Mouse (Mus musculus) limb, embryonic 10.5 days (tissue): Measurements from ENCODE around the gene Lamp1. TPM values are rescaled to one million over a fixed set of nuclear protein-coding genes. Genes with fewer than 3 reads are reported as not detected.

Source experiments
- DNase-seq: peaks from one replicate; pipeline ENCODE4 v3.0.0-alpha.2; 2017; ENCODE audit warnings: low spot score
- H3K27ac ChIP-seq: fragments of 300-500 bp; sonication (generic); 2 replicates; pipeline ENCODE4 v1.5.1; 2016; ENCODE audit warnings: mild to moderate bottlenecking
- H3K27me3 ChIP-seq: fragments of 300-500 bp; sonication (generic); 2 replicates; pipeline ENCODE4 v1.6.1; 2016; ENCODE audit warnings: low read depth, mild to moderate bottlenecking; ENCODE audit not compliant: poor library complexity, severe bottlenecking
- H3K36me3 ChIP-seq: fragments of 300-500 bp; sonication (generic); 2 replicates; pipeline ENCODE4 v1.6.1; 2016; ENCODE audit warnings: mild to moderate bottlenecking, moderate library complexity
- H3K4me1 ChIP-seq: fragments of 300-500 bp; sonication (generic); 2 replicates; pipeline ENCODE4 v1.6.1; 2016
- H3K4me3 ChIP-seq: fragments of 300-500 bp; sonication (generic); 2 replicates; pipeline ENCODE4 v1.5.1; 2016; ENCODE audit warnings: mild to moderate bottlenecking, moderate library complexity
- H3K9me3 ChIP-seq: fragments of 300-500 bp; sonication (generic); replicated peaks from 2 replicates; pipeline ENCODE4 v1.6.1; 2016; ENCODE audit warnings: mild to moderate bottlenecking
- WGBS: fragments of 180-500 bp; shearing (Covaris S2); methylation state at CpG from one replicate; pipeline ENCODE4 v1.1.7; 2016; 5-methylcytosine and 5-hydroxymethylcytosine counted together
- polyA plus RNA-seq: library from polyadenylated mRNA; unstranded; fragments of >200 nt; fragmentation: Nextera tagmentation; extraction: Ambion mirVana; gene quantifications from 2 replicates; pipeline ENCODE4 v1.2.1, GENCODE M21; 2016

Gene Lamp1
- polyA plus RNA-seq, 1 experiment from 2014 or later, result 186 TPM

DNA sequence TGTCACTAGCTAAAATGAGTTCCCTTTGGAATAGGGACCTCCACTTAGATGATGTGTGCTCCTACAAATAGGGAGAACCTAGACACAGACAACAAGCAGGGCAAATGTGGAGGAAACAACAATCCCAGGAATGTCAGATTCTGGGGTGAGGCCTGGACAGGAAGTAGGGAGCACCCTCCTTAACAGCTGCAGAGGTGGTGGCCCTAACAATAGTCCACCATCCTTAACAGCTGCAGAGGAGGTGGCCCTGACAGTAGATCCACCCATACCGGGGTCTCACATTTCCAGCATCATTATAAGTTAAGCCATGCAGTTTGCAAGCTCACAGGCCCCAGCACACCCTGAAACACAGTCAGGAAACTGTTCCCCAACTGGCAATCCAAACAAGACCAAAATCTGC is 29.9 kb downstream of the Lamp1 start:
- Histone ChIP-seq H3K27ac (no peak overlapping the region), H3K9me3 (no peaks in the 10 kb centered on the region), H3K36me3 (peaks cover 3% of the 10 kb centered on the region; the same call in 1 of the 2 replicates), H3K4me3 (no peak overlapping the region), H3K4me1 (no peaks in the 10 kb centered on the region), H3K27me3 (no peaks in the 10 kb centered on the region)
- no peak for DNase-seq
- 96% methylated on average over 1 of the region's 1 CpGs for WGBS

DNA sequence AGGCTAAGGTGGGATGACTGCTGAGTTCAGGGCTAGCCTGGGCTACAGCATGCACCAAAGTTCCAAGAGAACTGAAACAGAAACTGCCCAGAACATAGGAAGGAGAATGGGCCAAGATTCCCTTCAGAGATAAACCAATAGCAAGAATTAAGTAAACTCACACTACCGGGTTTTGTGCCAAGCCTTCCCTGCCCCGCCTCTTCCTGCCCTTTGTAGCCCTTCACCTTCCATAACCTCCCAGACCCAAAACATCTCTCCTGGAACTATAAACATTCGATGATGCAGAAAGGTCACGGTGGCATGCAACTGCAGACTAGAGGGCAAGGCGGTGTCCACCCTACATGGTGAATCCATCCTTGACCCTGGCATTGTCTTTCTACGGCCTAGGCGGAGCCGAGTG is 31.3 kb downstream of the Lamp1 start:
- Histone ChIP-seq H3K36me3 (peaks cover 3% of the 10 kb centered on the region; the same call in 1 of the 2 replicates), H3K4me1 (no peaks in the 10 kb centered on the region), H3K4me3 (no peak overlapping the region), H3K27me3 (no peaks in the 10 kb centered on the region), H3K27ac (no peak overlapping the region), H3K9me3 (no peaks in the 10 kb centered on the region)
- 92% methylated on average over 8 of the region's 8 CpGs for WGBS
- DNase-seq, result no peak

- no peak overlapping the region for H3K4me3 ChIP-seq
- no peaks in the 10 kb centered on the region for H3K36me3 ChIP-seq
- 57% methylated on average over 10 of the region's 10 CpGs for WGBS
- no peak overlapping the region for H3K27ac ChIP-seq
- H3K9me3 ChIP-seq, result no peaks in the 10 kb centered on the region
- peaks cover 4% of the 10 kb centered on the region for H3K4me1 ChIP-seq
- DNase-seq, result no peak
- H3K27me3 ChIP-seq, result peaks cover 29% of the 10 kb centered on the region
These were observed 35.9 kb downstream of the Lamp1 start for GRCm38 (mm10) chr8:13194818-13195217.

DNA sequence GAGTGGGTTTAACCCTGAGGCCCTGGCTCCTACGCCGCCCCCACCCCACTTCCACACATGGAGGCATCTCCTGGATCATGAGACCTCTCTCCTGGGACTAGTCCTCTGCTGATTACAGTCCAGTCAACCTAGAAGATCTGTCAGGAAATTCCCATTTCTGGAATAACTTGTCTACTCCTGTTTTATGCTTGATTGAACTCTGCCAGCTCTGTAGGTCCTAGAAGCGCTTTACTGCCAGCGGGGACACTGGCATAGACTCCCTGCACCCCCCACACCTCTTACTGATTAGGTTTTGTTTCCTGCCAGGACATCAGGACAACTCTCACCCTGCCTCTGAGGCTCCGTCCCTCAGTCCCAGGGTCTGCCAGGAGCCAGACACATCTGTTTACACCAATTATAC is 38.5 kb downstream of the Lamp1 start:
- 88% methylated on average over 5 of the region's 5 CpGs for WGBS
- Histone ChIP-seq H3K36me3 (no peaks in the 10 kb centered on the region), H3K27ac (no peak overlapping the region), H3K27me3 (peaks cover 56% of the 10 kb centered on the region), H3K4me1 (peaks cover 18% of the 10 kb centered on the region), H3K9me3 (no peaks in the 10 kb centered on the region), H3K4me3 (no peak overlapping the region)
- DNase-seq, result no peak

DNA sequence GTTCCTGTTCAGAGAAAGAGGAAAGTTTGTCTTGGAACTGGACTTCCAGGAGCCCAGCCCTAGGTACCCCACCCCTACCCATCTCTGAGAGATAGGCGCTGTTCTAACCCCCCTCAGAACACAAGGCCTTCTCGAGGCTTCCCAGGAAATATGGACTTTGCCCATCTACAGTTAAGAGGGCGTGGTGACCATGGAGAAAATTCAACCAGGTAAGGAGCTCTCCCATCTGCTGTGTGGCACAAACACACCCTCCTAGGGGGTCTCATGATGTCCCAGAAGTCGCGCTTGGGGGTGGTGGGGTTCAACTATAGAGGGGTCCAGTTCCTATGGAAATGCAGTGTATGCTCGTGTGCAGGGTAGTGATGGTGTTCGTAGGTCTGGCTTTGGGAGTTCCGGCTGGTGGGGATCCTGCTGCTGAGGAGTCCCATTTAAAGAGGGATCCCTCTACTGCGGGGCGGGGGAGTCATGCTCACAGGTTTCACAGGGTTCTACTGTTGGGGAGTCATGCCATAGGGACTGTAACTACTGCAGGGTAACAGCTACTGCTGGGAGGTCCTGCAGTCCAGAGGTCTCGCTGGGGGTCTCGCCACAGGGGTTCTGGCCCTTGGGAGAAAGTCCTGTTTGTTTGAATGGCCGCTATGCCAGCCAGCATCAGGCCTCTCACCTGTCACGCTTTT is 40.6 kb downstream of the Lamp1 start:
- Histone ChIP-seq H3K9me3 (no peaks in the 10 kb centered on the region), H3K4me1 (peaks cover 18% of the 10 kb centered on the region), H3K27me3 (peaks cover 67% of the 10 kb centered on the region), H3K36me3 (no peaks in the 10 kb centered on the region), H3K4me3 (peak overlapping the region; percentile 90), H3K27ac (no peak overlapping the region)
- WGBS, result 22% methylated on average over 14 of the region's 14 CpGs
- peak; percentile 39 for DNase-seq

DNA sequence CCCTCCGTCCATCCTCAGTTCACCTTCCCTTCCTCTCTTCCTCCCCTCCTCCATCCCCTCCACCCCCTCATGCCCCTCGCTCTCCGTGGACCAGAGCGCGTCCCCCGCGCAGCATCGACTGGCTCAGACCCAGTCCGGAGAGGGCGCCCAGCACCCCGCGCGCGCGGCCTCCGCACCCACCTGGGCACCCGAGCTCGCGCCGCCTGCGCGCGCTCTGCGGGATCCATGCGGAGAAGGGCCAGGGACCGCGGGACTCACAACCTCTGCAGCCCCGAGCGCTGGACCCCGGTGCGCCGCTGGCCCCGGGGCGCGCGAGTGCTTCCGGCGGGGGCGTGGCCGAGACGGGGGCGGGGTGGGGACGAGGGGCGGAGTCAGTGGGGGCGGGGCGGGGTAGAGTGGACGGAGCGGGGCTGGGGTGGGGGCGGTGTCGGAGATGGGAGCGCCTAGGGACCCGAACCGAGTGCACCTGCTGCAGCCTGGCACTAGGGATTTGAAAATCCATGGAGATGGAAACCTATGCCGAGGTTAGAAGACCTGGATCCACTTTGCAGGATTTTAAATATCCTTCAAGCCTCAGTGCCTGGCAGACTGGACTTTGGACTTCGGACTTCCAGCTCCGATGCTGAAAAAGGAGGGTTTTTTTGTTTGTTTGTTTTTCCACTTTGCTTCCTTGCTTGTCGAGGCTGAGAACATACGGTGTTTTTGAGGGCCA is 41.5 kb downstream of the Lamp1 start, which contains the start of gene Grtp1:
Gene Grtp1, minus strand, starts transcription at position 320 of the 712 bp plus-strand sequence.
- Histone ChIP-seq H3K27me3 (peaks cover 67% of the 10 kb centered on the region), H3K27ac (peak within 1 kb of the TSS; percentile 85), H3K4me3 (peak within 1 kb of the TSS; percentile 90), H3K4me1 (peaks cover 18% of the 10 kb centered on the region), H3K9me3 (no peaks in the 10 kb centered on the region), H3K36me3 (no peaks in the 10 kb centered on the region)
- DNase-seq, result peak; percentile 88
- under 1% methylated on average over 58 of the region's 58 CpGs for WGBS

DNA sequence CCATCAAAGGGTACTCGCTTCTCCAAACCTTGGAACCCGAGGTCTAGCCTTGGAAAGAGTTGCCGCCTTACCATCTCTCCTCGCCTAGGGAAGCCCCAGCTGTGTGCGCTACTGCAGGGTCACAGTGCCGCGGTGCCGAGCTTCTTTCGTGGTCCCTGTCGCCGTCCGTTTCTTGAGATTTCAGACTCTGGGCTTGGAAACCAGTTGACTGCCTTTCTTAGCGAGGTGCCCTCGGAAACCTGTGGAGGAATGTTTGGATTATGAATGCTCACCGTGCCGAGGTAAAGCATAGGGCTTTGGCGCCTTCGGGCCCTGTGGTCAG is 42.0 kb downstream of the Lamp1 start:
- no peak overlapping the region for H3K27ac ChIP-seq
- DNase-seq, result peak; percentile 36
- WGBS, result 3% methylated on average over 18 of the region's 18 CpGs

GRCm38 (mm10) chr8:13202041-13202440 is 43.1 kb downstream of the Lamp1 start:
- Histone ChIP-seq H3K36me3 (no peaks in the 10 kb centered on the region), H3K27ac (no peak overlapping the region), H3K27me3 (peaks cover 56% of the 10 kb centered on the region), H3K9me3 (no peaks in the 10 kb centered on the region), H3K4me3 (no peak overlapping the region), H3K4me1 (peaks cover 18% of the 10 kb centered on the region)
- WGBS, result 49% methylated on average over 3 of the region's 3 CpGs
- DNase-seq, result no peak

More for the DNA sequence above, 42.0 kb downstream of the Lamp1 start:
- H3K36me3 ChIP-seq, result no peaks in the 10 kb centered on the region
- no peaks in the 10 kb centered on the region for H3K9me3 ChIP-seq
- peaks cover 66% of the 10 kb centered on the region for H3K27me3 ChIP-seq
- peaks cover 18% of the 10 kb centered on the region for H3K4me1 ChIP-seq
- peak overlapping the region; percentile 90 for H3K4me3 ChIP-seq

DNA sequence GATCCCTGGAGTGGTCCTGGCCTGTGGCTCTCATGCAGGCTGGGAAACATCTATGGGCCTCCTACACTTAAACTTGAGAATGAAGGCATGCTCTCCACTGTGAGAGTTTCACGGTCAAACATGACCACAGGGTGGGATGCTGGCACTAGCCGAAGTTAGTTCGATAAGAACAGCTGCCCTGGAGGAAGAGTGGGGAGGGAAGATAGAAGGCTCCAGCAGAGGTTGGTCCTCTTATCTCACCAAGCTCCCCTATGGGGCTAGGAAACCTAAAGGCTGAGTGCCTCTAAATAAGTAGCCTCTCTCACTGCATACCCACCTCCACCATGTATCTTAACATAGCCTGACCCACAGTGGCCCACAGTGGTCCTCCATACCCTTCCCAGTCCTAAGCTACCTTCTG is 43.8 kb downstream of the Lamp1 start:
- peaks cover 18% of the 10 kb centered on the region for H3K4me1 ChIP-seq
- H3K9me3 ChIP-seq, result no peaks in the 10 kb centered on the region
- 94% methylated on average over 3 of the region's 3 CpGs for WGBS
- H3K4me3 ChIP-seq, result no peak overlapping the region
- H3K27me3 ChIP-seq, result peaks cover 56% of the 10 kb centered on the region
- no peaks in the 10 kb centered on the region for H3K36me3 ChIP-seq
- H3K27ac ChIP-seq, result no peak overlapping the region
- DNase-seq, result no peak

GRCm38 (mm10) chr8:13203472-13203871 is 44.5 kb downstream of the Lamp1 start:
- Histone ChIP-seq H3K9me3 (no peaks in the 10 kb centered on the region), H3K27me3 (peaks cover 52% of the 10 kb centered on the region), H3K27ac (no peak overlapping the region), H3K36me3 (no peaks in the 10 kb centered on the region), H3K4me3 (no peak overlapping the region), H3K4me1 (peaks cover 18% of the 10 kb centered on the region)
- DNase-seq, result no peak
- 65% methylated on average over 1 of the region's 1 CpGs for WGBS

DNA sequence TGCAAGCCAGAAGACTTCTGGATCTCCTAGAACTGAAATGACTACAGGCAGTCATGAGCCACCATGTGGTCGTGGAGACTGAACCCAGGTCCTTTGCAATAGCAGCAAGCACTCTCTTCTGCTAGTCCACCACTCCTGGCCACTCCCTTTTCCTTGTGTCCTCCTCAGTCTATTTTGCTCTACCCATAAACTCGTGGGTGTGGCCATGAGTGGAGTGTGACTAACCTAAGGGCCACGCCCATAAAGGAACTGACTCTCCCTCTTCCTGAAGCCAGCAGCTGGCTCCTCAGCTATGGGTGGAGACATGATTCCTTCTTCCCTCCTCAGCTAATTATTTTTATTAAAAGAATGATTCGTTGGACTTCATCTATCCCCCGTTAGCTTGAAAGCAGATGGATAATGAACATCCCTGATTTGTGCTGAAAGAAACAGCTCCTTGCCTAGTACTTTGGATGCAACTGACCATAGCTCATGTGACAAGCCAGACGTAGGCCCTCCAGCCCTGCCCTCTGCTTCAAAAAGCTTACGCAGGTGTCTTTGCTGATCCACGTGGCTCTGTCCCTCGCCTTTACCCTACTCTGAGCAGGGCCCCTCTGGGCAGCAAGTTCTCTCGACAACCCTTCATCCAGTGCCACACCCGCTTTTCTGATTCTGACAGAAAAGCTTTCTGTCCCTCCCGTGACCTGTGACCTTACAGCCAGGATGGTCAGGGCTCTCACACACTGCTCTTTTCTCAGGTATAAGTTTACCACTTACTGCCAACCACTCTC is 45.6 kb downstream of the Lamp1 start:
- Histone ChIP-seq H3K9me3 (no peaks in the 10 kb centered on the region), H3K4me3 (no peak overlapping the region), H3K4me1 (peaks cover 17% of the 10 kb centered on the region), H3K27me3 (peaks cover 41% of the 10 kb centered on the region), H3K27ac (no peak overlapping the region), H3K36me3 (no peaks in the 10 kb centered on the region)
- no peak for DNase-seq
- 71% methylated on average over 12 of the region's 12 CpGs for WGBS

DNA sequence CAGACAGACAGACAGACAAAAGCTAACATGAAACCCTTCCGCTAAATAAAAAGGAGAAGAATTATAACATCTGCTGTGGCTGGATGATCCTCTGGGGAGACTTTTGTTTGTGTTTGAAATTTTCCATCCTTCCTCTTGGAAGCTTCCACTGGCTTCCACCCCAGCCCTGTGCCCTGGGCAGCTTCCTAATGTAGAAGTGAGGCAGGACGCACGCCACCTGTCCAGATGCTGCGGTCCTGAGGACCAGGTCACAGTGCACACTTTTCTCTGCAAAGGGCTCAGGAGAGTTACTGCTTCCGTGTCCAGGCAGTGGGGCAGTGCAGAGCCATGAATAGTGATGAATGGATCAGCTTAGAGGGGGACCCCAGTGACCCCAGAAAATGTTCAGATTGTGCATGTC is 46.4 kb downstream of the Lamp1 start:
- H3K27ac ChIP-seq, result no peak overlapping the region
- WGBS, result 89% methylated on average over 5 of the region's 5 CpGs
- no peak for DNase-seq
- peaks cover 10% of the 10 kb centered on the region; the same call in 1 of the 2 replicates for H3K4me1 ChIP-seq
- no peaks in the 10 kb centered on the region for H3K9me3 ChIP-seq
- no peak overlapping the region for H3K4me3 ChIP-seq
- H3K27me3 ChIP-seq, result peaks cover 34% of the 10 kb centered on the region
- no peaks in the 10 kb centered on the region for H3K36me3 ChIP-seq

GRCm38 (mm10) chr8:13206290-13206689 is 47.3 kb downstream of the Lamp1 start:
- H3K4me3 ChIP-seq, result no peak overlapping the region
- H3K27ac ChIP-seq, result no peak overlapping the region
- H3K4me1 ChIP-seq, result peaks cover 1% of the 10 kb centered on the region; the same call in 1 of the 2 replicates
- no peaks in the 10 kb centered on the region for H3K9me3 ChIP-seq
- no peak for DNase-seq
- WGBS, result 29% methylated on average over 5 of the region's 5 CpGs
- no peaks in the 10 kb centered on the region for H3K36me3 ChIP-seq
- H3K27me3 ChIP-seq, result peaks cover 24% of the 10 kb centered on the region
